Mouse (Mus musculus): ENCODE results near the gene Il4ra.
A peak's percentile ranks its signal among the peaks of the same experiment; 100 is the strongest.

Il4ra gene

DNA sequence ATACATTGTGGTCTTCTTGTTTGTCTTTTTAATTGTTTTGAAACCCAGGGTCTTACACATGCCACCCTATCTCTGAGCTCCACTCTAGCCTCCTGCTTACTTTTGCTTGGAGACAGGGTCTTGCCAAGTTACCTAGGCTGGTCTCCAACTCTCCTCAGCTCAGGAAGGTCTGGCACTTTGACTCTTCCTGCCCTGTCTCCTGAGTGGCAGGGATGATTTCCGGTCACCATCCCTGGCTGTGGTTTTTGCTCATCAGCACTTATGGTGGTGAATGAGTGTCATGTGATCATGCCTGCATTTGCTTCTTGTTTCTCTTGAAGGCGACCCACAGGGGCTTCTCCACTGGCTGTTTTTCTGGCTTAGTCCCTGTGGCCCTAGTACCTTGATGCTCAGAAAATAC is 21.9 kb downstream of the Il4ra start:
- DNase-seq = no peak

DNA sequence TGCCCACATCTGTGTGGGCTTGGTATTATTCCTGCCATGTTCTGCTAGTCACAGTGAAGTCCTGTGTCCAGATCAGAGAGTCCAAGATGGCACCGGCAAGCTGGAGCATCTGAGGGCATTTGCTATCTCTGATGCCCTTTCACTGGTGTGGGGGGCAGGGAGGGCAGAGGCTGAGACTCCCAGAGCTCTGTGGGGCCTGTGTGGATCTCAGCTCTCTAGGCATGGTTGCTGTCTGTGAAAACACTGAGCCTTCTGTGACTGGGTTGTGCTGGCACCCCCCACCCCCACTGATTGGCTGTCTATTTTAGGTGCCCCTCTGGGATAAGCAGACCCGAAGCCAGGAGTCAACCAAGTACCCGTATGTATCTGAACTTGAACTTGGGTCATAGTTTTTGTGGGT is 22.9 kb downstream of the Il4ra start:
- no peak for DNase-seq

DNA sequence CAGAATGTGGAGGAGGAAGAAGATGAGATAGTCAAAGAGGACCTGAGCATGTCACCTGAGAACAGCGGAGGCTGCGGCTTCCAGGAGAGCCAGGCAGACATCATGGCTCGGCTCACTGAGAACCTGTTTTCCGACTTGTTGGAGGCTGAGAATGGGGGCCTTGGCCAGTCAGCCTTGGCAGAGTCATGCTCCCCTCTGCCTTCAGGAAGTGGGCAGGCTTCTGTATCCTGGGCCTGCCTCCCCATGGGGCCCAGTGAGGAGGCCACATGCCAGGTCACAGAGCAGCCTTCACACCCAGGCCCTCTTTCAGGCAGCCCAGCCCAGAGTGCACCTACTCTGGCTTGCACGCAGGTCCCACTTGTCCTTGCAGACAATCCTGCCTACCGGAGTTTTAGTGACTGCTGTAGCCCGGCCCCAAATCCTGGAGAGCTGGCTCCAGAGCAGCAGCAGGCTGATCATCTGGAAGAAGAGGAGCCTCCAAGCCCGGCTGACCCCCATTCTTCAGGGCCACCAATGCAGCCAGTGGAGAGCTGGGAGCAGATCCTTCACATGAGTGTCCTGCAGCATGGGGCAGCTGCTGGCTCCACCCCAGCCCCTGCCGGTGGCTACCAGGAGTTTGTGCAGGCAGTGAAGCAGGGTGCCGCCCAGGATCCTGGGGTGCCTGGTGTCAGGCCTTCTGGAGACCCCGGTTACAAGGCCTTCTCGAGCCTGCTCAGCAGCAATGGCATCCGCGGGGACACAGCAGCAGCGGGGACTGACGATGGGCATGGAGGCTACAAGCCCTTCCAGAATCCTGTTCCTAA is 24.0 kb downstream of the Il4ra start:
- no peak for DNase-seq

DNA sequence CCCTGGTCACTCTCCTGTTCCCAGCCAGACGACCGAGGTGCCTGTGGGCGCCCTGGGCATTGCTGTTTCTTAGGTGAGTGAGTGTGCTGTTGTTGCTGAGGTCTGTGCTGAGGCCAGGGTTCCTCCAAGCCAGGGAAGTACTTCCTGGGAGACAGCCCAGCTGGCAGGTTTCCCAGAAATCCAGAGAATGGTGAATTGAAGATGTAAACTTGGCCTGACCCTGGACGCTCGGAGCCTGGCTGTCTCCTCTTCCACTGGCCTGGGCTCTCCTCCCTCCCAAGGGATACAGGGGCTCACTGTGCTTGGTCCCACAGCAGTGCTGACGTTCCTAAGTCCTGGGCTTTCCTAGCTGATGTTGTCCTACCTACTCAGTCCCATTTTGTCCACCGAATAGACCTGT is 25.1 kb downstream of the Il4ra start:
- peak; percentile 82 for DNase-seq

DNA sequence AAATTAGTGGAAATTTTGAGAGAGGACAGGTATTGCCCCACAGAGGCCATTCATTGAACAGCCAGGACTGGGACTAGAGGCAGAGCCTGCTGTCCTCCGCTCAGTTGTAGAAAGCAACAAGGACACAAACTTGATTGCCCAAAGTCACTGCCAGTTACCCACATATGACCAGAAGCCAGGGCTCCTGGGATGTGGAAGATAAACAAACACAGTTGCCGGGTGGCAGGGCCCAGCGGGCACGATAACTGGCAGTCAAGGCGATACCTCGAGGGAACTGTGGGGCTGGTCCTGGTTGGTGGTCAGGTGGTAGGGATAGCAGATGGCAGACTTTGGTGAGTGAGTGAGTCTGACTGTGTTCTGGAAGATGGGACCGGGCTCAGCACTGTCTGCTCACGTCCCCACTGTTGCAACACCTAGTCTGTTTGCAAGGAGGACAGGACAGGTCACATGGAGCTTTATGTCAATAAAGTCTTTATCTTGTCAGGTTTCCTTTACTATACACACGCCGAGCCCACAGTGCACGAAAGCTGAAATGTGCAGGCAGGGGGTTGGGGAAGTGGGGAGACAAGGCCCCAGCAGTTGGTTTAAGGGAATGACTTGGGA is 25.7 kb downstream of the Il4ra start:
- DNase-seq = no peak

GRCm38 (mm10) chr7:125578106-125578505 is 26.2 kb downstream of the Il4ra start:
- no peak for DNase-seq

- DNase-seq = no peak
Observed at GRCm38 (mm10) chr7:125579545-125580219, 27.8 kb downstream of the Il4ra start.

- no peak for DNase-seq
Observed at GRCm38 (mm10) chr7:125580220-125580549, 28.3 kb downstream of the Il4ra start.

- DNase-seq = no peak
Observed at GRCm38 (mm10) chr7:125580625-125581316, 28.9 kb downstream of the Il4ra start.

GRCm38 (mm10) chr7:125581317-125581672 is 29.4 kb downstream of the Il4ra start:
- DNase-seq = peak; percentile 90

- no peak for DNase-seq
Observed at GRCm38 (mm10) chr7:125583325-125584004, 31.5 kb downstream of the Il4ra start.

GRCm38 (mm10) chr7:125584005-125584369 is 32.1 kb downstream of the Il4ra start:
- DNase-seq = no peak

DNA sequence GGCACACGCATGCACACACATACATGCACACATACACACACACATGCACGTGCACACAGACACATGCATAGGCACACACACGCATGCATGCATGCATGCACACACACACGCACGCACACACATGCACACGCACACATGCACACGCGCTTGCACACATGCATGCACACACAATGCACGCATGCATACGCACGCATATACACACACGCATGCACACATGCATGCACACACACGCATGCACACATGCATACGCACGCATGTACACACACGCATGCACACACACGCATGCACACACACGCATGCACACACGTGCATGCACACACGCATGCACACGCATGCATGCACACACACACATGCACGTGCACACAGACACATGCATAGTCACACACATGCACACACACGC is 34.4 kb downstream of the Il4ra start:
- DNase-seq = no peak

DNA sequence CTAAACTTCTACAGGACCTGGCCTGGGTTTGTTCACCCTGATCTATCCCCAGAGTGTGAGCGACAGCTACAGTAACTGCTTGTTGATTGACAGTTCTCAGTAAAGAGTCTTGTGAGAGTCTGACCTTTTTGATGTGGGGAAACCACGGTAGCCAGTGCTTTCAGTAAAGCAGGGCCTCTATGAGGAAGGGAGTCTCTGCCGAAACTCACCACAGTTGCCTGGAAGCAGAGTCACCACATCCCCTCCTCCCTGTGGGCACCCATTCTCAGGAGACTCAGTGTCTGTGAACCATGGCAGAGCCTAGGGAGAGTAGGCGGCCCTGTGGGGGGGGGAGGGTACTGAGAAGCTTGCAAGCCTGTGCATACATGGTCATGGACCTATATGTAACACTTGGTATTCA is 36.8 kb downstream of the Il4ra start:
- no peak for DNase-seq

- DNase-seq = no peak
Observed at GRCm38 (mm10) chr7:125589896-125590295, 38.0 kb downstream of the Il4ra start.

GRCm38 (mm10) chr7:125593831-125594230 is 41.9 kb downstream of the Il4ra start:
- DNase-seq = no peak

DNA sequence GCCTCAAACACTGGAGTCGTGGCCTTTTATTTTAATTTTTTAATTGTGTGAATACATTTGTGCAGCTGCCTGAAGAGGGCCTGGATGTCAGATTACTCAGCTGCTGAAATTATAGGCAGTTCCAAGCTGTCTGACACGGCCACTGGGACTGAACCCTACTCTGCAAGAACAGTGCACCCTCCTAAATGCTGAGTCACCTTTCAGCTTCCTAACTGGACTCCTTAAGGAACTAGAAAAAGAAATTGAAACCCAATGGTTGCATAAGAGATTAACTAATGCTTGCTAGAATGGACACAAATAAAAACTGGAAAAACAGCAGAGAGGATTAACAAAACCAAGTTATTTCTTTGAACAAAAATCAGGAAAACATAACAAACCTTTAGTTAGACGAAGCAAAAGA is 44.5 kb downstream of the Il4ra start:
- DNase-seq = no peak

GRCm38 (mm10) chr7:125597083-125597482 is 45.2 kb downstream of the Il4ra start:
- DNase-seq = no peak

DNA sequence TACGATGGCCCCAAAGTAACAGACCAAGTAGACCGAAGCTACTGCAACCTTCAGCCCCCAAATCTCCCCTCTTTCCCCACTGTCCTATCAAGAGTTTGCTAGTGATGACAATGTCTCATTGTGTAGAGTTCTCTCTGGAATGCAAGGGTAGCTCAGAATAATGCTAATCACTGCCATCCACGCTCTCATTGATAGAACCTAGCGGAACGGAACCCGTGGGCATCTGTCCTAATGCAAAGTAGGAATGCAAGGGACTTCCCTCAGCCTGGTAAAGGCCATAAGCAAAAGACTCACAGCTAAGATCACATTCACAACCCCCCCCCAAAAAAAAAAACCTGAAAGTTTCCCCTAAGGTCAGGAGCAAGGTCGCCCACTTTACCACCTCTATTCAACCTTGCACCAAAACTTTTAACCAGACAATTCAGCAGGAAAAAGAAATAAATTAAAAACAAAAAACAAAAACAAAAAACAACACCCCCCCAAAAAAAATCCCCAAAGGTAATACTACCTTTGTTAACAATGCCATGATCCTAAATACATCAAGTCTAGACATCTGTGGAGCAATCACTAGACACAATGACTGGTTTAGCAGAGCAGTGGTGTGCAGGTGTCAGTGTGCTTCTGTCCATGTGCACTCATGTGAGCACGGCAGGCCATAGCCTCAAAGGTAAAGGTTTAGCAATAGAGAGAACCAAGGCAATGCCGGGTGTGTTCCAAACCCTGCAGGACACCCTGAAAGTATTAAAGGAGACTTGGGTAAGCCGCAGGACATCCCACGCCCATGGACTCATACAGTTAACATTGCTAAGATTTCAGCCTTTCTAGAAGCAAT is 45.8 kb downstream of the Il4ra start:
- DNase-seq = no peak

GRCm38 (mm10) chr7:125599373-125599973 is 47.6 kb downstream of the Il4ra start:
- no peak for DNase-seq

DNA sequence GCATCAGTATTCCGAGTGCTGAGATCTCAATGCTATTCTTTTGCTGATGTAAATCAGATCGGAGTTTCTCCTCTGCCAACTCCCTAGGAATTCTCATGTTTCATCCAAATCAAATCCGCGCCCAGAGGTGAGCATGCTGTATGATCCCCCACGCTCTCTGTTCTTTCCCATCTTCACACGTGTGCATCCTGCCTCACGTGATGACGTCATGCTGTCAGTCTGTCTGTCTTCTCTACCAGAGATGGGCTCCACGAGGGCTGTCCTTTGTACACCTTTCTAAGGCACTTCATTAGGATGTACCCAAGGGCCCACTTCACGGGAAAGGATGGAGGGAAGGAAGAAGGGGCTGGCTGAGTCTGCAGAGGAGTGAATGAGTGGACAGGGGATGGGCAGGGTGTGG is 48.2 kb downstream of the Il4ra start:
- DNase-seq = no peak
